Mouse (Mus musculus) thymus, postnatal 36 days (tissue): ENCODE data around the gene Cnst.
"Not testable (repeated sequence)": the region's sequence is repeated elsewhere in the genome, so short reads cannot be mapped to it uniquely, and the experiment has no call there.

ENCODE experiments used
- DNase-seq, 2 experiments: peaks; one replicate each; pipeline ENCODE4 v3.0.0; 2022; ENCODE audit warnings: mixed read lengths in 2 of 2

Gene Cnst

DNA sequence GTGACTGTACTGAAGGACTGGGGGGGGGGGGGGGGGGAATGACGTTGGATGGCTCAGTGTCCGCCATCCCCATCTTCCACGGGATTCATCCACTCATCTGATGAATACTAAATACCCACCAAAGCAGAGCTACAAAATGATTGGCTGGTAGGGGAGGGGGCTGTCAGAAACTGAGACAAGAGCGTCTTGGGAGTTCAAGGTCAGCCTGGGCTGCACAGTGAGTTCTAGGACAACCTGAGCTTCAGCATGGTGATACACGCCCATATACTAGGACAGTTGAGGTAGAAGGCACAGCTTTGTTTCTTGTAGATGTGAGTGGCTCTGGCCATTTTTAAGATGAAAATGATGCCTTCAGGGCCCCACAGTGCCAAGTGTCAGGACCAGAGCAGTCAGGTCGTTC lies 52.2 kb downstream of the Cnst start:
- DNase-seq = no peak

DNA sequence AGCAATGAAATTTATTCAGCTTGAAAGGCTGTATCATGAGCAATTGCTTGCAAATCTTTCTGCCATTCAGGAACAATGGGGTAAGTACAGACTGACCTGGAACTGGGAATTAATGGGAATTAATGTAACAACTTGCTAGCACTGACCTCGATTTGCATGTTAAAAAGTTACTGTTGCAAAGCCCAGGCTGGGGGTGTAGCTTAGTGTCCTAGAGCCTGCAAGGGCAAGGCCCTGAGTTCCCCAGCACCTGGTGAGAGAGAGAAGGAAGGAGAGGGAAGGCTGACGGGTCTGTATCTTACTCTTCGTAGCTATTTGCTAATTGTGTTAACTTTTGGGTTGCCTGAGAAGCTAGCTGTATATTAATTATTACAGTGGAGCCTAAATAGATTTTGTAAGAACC lies 58.4 kb downstream of the Cnst start:
- DNase-seq = no peak

DNA sequence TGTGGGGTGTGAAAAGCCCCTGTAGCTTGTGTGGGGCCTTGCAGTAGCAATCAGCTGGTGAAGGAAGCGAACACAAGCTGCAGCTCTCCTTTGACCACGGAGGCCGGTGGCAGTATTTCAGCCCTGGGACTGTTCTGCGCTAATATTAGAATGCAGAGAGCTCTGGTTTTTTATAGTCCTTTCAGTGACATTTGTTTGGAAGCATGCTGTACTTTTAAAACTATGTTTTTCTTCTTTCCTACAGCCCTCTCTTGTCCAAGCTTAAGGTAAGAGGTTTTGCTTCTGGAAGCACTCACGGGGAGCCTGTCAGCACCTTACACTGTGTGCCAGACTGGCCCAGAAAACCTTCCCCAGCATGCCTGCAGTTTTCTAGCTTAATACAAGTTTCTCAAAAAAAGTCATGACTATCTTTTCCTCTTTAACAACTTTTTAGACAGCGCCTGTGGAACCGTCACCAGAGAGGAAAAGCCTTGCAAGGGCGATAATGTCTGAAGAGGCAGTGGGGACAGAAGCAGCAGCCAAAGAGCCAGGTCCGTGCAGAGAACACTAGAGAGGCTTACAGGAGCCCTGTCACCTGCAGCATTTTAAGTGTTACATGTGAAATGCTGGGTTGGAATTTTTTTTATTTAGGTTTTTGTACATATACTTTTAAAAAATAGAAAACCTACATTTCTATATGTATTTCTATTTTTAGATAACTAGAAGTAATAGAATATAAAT lies 60.0 kb downstream of the Cnst start:
- no peak for DNase-seq

DNA sequence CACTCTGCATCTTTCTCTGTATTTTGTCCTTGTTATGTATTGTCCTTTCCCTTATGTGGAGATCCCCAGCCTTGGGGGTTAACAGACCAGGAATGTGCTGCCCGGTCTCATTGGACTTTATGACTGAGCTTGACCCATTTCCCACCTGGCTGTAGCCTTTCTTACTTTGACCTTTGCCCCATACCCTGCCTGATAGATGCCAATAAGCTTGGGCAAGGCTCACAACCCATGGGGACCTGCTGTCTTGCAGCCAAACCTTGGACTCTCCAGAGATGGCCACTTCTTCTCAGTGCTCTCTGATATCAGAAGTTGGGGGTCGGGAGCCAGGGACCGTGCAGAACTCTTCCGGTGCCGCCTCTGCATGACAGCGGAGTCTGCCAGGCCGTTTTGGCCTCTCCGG lies 62.4 kb downstream of the Cnst start:
- DNase-seq = no peak

DNA sequence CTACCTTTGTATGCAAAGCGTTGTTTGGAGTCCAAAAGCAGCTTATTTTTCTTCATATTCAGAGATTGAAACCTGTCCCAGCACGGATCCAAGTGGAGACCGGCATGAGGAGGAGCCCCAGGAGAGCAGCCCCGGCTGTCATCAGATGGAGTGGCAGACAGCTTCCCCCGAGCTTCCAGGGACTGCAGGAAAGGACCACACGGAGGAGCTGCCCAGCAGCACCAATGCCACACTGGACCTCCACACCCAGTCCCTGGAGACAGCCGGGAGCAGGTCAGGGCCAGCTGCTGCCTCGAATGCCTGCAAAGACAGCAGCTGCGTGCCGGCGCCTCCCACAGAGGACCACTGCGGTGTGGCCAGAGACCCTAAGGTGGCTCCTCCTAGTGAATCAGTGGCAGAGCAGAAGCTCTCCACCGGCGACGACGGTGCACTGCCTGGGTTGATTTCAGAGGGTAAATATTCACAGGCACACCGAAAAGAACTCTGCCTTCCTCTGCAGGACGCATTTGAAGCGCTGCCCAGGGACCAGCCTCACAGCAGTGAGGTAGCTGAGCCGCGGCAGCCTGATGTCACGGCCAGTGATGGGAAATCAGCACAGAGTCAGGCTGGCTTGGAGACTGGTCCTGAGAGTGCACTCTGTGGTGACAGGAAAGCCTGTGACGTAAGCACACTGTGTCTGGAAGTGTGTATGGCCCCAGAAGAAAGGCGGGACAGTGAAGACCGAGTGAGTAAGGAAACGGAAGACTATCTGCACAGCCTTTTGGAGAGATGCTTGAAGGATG lies 63.7 kb downstream of the Cnst start:
- no peak for DNase-seq

DNA sequence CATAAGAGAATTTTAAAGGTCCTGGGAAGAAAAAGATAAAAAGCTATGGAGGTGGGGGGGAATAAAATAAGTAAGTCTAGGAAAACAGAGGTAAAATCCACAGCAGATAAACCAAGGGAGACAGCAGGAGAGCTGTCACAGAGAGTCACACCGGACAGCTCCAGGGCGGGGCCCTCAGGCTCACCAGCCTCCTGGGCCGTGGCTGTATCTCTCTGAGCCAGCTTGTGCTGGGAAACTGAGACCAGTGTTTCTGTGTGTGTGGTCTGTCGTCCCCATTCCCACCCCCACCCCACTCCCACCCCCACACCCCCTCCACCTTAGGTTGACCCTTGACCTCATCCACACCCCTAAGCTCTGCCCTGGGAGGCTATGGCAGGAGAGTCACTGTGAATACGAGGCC lies 65.0 kb downstream of the Cnst start:
- DNase-seq = no peak

DNA sequence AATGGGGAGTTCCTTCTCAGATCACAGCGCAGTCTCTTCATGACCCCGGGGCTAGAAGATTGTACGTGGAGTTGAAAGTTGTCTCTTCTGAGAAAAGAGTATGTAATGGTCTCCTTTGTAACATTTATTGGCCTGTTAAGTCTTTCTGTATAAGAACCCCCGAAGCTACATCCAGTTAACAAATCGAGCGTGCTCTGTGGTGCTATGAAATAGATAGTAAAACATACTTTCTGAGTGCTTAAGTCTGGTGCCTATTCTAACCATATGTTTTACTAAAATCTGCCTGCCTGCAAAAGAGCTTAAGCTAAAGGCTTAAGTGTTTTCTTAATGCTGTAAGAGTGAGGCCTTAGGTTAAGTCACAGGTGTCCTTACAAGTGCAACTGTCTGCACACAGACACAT lies 66.2 kb downstream of the Cnst start:
- DNase-seq = no peak

DNA sequence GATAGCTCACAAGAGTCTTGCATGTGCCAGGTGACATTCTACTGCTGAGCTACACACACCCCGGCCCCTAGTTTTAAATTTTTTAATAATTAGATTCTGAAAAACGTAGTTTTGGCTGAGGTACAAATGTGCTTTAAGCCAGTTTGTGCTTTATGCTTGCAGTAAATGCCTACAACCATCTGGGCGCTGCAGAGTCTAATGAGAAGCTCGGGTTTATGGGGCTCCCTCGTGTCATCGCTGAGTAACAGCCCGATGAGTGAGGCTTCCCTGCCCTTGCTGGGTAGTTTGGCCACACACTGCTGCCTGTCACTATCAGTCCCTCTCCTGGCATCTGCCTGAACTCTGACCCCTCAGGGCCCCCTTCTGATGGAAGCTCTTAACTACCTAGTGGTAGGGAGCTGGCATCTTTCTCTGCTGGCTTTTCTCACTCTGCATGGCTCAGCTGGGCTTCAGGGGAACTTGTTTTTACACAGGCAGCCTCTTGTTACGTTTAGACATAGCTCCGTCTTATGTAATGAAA lies 66.9 kb downstream of the Cnst start:
- DNase-seq = no peak

DNA sequence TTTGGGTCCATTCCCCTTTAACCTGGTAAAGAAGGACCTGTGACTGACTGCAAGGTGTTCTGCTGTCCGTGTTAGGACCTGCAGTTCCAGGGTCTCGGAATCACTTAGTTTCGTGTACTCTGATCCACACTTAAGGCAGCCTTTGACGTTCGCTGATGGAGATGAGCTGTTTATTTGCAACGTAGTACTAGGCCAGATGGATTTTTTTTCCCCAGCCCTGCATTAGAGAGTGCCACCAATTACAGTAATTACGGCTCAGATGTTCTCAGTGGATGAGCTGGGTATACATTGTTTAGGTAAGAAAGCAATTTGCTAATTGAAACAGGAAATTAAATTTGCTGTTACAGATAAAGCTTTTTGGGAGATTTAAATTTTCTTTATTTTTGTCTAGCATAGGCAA lies 71.3 kb downstream of the Cnst start:
- DNase-seq = no peak

DNA sequence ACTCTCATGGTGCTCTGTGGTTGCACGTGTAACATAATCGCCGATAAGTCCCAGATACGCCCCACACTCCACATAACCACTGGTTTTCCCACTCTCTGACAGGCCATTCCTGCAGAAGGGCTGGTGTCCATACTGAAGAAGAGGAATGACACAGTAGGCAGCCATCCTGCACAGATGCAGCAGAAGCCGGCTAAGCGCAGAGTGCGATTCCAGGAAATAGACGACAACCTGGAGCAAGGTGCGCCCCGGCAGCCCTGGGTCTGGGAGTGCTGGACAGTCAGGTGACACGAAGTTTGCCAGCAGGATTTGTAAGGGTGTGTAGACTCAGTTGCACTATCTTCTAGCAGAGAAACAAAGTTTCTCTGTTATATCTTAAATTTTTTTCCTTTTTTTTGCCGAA lies 76.5 kb downstream of the Cnst start:
- DNase-seq = no peak

DNA sequence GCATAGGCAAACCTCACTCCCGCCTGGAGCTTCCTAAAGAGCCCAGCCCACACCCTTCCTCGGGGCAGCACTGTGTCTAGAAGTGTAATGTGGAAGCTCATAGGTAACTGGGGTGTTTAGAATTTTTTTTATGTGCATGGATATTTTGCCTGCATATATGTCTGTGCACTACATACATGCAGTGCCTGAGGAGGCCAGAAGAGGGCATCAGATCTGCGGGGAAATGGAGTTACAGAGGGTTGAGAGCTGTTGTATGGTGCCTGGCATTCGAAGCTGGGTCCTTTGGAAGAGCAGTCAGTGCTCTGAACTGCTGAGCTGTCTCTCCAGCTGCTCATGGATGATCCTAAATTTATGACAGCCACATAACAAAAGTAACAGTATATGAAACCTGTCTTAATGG lies 77.5 kb downstream of the Cnst start:
- DNase-seq = peak; percentile 56 to 59

DNA sequence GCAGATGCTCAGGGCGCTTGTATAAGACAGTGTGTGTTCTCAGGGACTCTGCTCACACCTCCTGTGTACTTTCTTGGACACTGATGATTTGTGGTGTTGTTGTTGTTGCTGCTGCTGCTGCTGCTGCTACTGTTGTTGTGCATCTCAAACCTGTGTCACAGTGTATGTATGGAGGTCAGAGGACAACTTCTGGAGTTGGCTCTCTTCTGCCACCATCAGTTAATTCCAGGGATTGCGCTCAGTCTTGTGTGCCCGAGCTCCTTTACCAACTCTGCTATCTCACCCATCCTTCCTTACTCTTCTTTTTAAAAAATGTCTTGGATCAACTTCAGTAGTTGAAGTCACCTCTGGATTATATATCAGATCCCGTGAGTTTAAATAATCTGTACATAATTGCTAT lies 78.2 kb downstream of the Cnst start:
- peak; percentile 48 to 67 for DNase-seq

DNA sequence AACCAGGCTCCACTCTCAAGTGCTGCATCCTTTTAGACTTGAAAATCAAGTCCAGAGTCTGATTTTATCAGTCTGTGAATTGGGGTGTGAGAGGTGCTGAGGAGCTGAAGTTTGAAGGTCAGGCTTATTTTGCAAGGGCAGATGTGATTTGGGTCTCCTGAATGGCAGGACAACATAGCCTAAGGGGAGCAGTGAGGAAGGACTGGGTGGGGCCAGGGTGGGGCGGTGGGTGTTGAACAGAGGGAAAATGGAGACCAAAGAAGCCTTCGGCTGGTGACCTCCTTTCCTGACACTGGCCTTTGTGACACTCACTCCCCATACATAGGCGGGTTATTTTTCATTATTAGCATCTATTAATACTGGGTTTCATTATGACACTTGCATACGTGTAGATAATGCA lies 81.7 kb downstream of the Cnst start:
- DNase-seq = no peak

DNA sequence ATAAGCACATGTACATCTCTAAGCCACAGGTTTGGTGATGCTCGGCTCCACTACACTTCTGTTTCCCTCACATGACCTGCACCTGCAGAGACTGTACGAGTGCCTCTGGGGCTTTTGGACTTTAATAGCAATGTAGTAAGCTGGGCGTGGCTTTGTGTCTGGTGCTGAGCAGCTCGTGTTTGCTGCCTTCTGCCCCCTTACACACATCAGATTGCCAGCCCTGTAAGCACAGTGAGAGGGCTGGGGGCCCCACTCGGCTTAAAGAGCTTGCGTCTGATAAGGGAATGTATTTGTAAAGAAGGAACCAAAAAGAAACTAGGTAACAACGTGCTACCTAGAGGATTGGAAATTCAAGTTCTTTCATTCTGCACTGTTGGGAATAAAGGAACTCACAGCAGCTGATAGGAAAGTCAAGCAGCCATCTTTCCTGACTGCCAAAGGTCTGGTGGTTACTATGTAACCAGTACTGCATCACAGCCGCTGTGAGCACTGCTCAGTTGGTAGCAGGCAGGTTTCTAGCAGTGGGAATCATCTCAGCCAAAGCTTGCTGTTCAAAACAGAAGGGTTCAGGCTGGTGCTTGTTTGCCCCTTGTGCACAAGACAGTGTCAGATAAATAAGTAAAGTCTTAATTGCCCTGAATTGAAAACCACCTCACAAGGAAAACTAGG lies 82.4 kb downstream of the Cnst start:
- no peak for DNase-seq

DNA sequence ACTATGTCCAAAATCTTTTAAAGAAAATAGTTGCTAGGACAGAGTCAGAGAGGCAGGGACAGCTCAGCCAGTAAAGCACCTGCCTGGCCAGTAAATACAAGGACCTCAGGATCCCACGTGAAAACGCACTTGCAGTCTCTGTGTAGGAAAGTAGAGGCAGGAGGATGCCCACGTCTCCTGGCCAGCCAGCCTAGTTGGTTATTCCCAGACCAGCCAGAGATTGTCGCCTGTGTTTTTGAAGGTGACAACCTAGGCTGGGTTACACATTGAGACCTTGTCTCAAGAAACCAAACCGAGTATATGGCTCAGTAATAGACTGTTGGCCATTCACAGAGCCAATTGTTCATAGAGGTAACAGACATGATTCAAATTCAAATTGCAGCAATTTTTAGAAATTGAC lies 83.1 kb downstream of the Cnst start:
- DNase-seq = no peak

DNA sequence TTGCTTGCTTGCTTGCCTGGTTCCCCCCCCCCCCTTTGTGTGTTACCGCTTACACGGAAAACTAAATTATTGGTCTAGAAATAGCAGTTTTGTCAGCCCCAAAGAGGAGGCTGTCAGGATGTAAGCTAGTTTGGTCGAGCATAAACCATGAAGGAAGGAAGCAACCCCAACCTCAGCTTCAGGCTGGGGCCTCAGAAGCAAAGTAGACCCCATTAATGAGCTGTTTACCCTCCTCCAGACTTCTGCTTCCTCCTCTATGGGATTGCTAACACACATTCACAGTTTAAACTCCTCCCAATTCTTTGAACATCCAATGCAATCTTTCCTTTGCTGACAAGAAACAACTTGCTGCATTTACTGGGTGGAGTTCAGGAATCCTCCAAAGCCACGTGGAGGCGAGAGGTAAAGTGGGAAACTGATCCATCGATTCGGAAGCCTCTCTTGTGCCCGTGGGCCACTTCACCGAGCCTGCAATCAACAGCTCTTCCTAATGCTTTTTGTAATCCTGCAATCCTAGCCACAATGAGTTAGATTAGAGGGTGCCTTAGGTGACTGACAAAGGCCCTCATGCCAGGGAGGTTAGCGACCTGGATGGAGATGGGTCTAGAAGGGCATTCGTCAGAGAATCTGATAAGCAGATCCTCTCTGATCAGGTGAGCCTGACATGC lies 86.7 kb downstream of the Cnst start:
- no peak for DNase-seq

DNA sequence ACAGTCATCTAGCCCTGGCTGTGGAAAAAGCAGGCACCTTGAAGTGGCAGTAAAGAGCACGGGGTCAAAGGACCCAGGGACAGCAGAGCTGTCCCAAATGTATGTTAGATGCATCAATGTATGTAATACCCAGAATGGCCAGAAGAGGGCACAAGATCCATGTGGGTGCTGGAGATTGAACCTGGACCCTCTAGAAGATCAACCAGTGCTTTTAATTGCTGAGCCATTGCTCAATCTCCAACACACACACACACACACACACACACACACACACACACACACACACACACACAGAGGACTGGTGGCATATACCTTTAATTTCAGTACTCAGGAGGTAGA lies 87.2 kb downstream of the Cnst start:
- DNase-seq = no peak

DNA sequence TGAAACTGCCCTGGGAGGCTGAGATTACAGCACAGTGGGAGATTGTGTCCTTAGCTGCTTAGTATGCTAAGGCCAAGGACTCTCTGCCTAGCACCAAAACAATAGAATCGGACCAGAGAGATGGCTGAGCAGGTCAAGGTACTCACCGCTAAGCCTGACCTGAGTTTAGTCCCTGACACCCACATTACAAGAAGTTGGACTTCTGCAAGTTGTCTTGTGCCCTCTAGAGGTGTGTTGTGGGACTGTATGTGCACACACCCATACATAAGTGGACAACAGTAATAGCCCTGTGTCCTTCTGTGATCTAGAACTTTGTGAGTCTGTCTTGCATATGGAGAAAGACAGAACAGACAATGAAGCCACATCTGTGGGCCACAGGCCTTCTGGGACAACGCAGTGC lies 88.0 kb downstream of the Cnst start:
- no peak for DNase-seq

DNA sequence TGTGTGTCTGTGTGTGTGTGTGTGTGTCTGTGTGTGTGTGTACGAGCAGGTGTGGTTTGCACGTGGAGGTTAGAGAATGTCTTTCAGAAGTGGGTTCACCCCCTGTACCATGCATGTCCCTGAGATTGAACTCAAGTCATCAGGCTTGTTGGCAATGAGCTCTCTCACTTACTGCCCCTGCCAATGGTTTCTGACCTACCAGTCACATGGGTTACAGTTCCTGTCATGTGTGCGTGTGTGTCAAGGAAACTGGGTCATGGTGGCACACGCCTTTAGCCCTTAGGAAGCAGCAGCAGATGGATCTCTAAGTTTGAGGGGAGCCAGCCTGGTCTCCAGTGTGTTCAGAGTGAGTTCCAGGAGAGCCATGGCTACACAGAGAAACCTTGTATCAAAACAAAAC lies 96.6 kb downstream of the Cnst start:
- DNase-seq = no peak

DNA sequence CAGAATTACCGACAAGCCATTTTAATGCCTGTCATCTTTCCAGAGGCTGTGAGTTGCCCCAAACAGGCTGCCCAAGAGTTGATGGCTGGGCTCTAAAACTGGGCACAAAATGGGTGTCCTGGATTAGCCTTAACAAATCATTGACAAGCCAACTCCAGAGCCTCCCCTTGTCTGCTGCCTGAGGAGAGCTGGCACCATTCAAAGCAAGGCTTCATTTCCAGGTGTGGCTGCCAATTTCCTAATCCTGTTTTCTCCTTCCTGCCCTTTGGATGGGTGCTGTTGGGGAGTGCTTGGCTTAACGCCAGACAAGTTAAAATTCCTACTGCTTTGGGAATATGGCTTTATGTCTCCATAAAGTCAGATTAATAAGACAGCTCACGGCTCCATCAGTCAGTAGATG lies 98.0 kb downstream of the Cnst start:
- DNase-seq = no peak

DNA sequence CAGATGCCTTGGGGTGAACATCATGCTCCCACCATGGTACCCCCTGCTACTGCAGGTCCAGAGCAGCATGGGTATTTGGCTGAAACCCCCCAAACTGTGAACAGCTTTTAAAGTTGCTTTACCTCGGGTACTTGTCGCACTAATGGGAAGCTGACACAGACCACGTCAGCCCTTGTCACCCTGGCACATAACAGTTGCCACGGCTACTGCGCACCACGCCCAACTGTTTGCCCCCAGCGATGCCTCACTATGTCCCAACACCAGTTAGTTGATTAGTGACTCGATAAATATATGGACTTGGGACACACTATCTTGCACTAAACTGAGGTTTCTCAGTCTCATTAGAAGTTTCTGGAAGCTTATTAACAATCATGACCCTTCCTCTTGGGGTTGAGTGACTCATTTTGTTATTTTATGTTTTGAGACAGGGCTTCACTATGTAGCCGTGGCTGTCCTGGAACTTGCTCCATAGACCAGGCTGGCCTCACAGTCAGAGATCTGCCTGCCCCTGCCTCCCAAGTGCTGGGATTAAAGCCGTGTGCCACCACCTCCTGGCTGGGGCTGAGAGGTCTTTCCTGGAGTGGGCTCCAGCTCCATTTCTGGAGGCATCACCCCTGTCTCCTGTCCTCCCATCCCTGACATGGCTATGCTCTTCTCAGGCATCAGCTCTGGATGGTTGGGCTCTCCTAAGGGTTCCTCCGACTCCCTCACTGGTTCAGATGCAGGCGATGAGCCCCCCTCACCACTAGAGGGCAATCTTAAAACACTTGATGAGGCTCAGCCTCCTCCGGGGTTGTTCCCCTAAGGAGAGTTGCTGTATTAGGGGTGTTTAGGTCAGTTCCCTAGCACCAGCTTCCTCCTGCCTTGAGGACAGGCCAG lies 99.2 kb downstream of the Cnst start:
- peak; percentile 67 to 72 for DNase-seq

DNA sequence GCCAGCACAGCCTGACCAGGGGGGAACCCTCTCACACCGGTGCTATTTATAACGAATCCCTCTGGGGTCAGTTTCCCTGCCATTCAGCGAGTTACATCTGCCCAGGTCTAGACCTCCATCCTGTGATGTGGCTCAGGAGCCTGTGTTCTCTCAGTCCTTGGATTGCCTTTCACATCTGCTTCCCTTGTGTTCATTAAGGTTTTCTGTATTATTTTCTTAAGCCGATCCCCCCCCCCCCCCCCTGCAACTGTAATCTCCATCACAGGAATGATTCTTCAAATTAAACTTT lies 99.8 kb downstream of the Cnst start:
- DNase-seq = no peak

DNA sequence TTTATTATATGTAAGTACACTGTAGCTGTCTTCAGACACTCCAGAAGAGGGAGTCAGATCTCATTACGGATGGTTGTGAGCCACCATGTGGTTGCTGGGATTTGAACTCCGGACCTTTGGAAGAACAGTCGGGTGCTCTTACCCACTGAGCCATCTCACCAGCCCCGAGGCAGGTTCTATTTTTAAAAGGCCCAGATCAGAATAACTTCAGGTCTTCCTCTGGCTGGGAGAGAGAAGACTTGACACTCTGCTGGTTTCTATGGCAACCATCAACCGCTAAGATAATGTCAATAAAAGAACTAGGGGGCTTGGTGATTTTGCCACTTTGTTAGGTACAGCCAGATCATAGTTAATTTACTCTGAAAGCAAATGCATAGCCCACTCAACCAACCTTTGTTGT lies 102.5 kb downstream of the Cnst start:
- not testable (repeated sequence) for DNase-seq
